Mouse (Mus musculus) liver, adult (tissue): Measurements from ENCODE around the gene Zfp106.

ENCODE experiments used
- GATA4 ChIP-seq: IDR thresholded peaks from 2 replicates; pipeline ENCODE4 v1.6.1; 2014; ENCODE audit warnings: mild to moderate bottlenecking, low read length; ENCODE audit not compliant: insufficient replicate concordance

Zfp106 gene

GRCm38 (mm10) chr2:120565363-120565762 lies 1.7 kb upstream of the Zfp106 start:
- TF ChIP-seq GATA4: no peak

DNA sequence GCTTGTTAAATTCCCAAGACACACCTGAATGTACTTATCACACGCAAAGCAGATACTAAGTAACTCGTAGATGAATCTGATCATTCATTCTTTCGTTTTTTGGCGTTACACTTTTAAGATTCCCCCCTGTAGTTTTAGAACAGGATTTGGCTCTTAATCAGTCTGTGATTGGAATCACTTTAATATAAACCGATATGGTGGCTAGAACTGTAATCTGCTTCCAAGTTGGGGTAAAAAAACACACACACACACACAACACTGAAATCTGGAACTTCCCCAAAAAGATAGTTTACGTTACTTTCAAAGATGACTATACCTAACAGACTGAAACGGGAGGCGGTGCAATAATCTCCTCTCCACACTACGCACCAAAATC lies 796 bp downstream of the Zfp106 start:
- no peak for TF ChIP-seq GATA4

GRCm38 (mm10) chr2:120561524-120561923 lies 2.1 kb downstream of the Zfp106 start:
- TF ChIP-seq GATA4: no peak

- TF ChIP-seq GATA4: no peak
Measured at GRCm38 (mm10) chr2:120558813-120559212, 4.8 kb downstream of the Zfp106 start.

DNA sequence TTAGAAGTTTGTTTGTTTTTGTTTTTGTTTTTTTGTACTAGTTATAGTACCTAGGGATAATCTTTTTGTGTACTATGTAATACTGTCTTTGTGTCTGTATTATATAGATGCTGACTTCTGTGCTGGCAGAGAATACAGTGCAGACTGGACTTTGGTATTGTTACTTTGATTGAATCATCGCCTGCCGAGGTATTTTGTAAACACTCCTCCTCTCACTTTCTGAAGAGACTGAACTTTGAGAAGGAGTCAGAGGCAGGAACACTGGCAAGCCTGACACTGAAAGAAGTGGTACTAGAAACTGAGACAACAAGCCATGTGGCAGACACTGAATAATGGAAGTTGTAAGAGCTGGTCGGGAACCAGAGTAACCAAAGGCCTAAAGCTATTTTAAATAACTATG lies 6.8 kb downstream of the Zfp106 start:
- no peak for TF ChIP-seq GATA4

DNA sequence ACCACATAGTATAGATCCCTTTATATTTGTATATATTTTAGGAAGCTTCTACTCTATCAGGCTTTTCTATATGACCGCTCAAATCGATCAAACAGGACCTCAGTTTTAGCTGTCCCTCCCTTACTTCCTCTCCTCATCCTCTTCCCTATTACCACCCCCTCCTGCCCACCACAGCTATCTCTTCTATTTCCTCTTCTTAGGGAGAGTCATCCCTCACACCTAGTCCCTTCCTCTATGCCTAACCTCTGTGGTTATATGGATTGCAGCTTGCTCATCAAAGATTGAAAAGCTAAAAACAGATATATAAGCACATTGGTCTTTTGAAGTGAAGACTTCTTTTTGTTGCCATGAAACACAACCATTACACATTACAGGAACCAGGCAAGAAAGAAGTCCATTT lies 18.9 kb downstream of the Zfp106 start:
- TF ChIP-seq GATA4: no peak

- TF ChIP-seq GATA4: no peak
Measured at GRCm38 (mm10) chr2:120539778-120540208, 23.9 kb downstream of the Zfp106 start.

DNA sequence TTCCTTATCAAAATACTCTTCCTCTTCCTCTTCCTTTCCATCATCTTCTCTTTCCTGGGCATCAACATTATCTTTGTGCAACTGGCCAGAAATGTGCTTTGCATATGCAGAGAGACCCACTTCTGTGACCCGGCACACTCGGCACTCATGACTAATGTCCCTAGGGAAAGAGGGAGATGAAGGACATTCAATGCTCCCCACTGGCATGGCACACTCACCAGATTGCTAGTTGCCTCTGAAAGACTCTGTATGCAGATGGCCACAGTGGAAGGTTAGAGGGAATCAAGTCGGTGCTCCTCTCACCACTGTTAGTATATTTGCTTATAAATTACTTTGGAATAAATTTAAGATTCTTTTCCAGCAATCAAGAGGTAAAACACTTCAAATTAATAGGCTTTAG lies 24.3 kb downstream of the Zfp106 start:
- no peak for TF ChIP-seq GATA4

DNA sequence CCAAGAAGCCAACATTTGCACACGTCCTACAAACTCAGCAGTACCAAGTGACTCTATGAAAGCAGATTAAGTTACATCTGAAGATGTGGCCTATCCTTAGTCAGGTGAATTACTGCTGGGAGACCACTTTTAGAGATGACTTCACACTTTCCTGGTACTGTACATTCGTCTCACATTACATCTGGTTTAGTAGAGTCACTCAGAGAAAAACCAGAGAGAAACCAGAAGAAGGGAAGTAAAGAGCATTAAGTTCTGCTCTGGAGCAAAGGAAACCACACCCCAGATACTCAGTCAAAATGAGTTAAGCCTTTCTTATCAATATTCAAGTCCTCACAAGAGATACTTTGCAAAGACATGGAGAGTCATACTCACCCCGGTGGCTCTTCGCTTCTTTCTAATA lies 32.4 kb downstream of the Zfp106 start:
- no peak for TF ChIP-seq GATA4

- no peak for TF ChIP-seq GATA4
Measured at GRCm38 (mm10) chr2:120529531-120529930, 34.1 kb downstream of the Zfp106 start.

- no peak for TF ChIP-seq GATA4
Measured at GRCm38 (mm10) chr2:120526771-120527170, 36.9 kb downstream of the Zfp106 start.

DNA sequence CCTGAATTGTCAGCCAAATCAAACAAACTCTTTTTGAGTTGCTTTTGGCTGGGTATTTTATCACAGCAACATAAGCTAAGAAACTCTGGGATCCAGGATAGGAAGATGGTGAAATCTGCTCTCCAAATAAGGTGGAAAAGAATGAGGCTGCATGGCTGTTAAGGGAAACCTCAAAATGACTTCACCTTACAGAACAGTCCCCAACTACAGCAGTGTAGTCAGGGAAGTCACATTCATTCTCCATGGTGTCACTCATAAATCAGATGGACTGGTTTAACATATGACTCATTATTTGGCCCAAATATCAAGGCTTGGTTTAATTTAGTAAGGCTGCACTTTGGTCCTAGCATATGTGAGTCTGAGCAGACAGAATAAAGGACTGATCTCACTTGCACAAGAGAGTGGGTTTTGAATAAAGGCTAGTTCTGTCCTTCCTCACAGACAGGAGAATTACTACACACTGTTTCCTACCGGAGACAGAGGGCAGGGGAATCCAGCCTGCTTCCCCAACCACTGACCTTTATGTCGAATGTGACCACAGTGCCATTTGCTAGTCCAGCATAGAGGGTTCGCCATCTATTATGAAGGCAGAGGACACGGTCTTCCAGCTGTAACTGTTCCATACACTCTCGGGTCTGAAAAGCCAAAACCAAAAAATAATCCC lies 45.0 kb downstream of the Zfp106 start:
- no peak for TF ChIP-seq GATA4

GRCm38 (mm10) chr2:120514181-120514580 lies 49.5 kb downstream of the Zfp106 start:
- no peak for TF ChIP-seq GATA4

- TF ChIP-seq GATA4: no peak
Measured at GRCm38 (mm10) chr2:120503992-120504391, 59.7 kb downstream of the Zfp106 start.

DNA sequence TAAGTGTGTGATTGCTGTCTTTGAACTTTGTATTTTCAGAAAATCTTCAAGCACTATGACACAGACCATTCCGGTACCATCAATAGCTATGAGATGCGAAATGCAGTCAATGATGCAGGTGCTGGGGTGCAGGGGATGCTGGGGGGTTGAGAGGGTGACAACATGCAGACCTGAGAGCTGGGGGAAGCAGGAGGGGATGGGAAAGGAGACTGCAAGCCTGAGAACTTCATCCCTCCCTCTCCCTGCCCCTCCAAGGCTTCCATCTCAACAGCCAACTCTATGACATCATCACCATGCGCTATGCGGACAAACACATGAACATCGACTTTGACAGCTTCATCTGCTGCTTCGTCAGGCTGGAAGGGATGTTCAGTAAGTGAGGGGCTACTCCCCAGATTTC lies 60.5 kb downstream of the Zfp106 start:
- no peak for TF ChIP-seq GATA4

- no peak for TF ChIP-seq GATA4
Measured at GRCm38 (mm10) chr2:120502605-120502990, 61.0 kb downstream of the Zfp106 start.

DNA sequence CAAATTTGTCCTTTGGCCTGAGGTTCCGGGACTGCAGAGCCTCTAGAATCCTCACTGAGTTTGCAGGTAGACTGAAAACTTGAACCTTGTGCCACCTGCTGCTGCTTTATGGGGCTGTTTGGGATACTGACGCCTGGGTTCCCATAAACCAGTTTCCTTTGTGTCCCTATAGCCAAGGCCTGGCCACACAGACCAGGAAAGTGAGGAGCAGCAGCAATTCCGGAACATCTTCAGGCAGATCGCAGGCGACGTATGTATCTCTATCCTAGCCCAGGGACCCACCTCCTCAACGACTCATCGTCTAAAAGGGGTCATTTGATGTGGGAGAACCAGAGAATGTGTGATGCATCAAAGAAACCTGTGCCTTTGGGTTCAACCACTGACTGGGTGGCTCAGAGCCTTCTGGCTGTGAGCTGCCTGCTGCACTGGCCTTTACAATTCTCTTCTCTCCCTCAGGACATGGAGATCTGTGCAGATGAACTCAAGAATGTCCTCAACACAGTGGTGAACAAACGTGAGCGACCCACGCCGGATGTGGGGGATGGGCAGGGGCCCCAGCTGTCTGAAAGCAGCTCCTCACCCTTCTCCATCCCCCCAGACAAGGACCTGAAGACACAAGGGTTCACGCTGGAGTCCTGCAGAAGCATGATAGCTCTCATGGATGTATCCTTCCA lies 61.6 kb downstream of the Zfp106 start:
- no peak for TF ChIP-seq GATA4
